Mouse (Mus musculus) embryonic facial prominence, embryonic 13.5 days (tissue): Measurements from ENCODE around the gene Slc38a4. TPM values are rescaled to one million over a fixed set of nuclear protein-coding genes. Genes with fewer than 3 reads are reported as not detected.

Source experiments
- ATAC-seq: fragments of 200-750 bp; cut with Nextera tagmentation; 2 replicates; pipeline ENCODE4 v1.8.0; 2017; ENCODE audit warnings: low read depth; ENCODE audit not compliant: insufficient number of reproducible peaks, insufficient read depth, low FRiP score, low TSS enrichment
- H3K27ac ChIP-seq: fragments of 300-500 bp; sonication (generic); 2 replicates; pipeline ENCODE4 v1.5.1; 2015; ENCODE audit warnings: moderate library complexity, mild to moderate bottlenecking, inconsistent platforms
- H3K27me3 ChIP-seq: fragments of 300-500 bp; sonication (generic); 2 replicates; pipeline ENCODE4 v1.6.1; 2015; ENCODE audit warnings: mild to moderate bottlenecking, inconsistent platforms
- H3K36me3 ChIP-seq: fragments of 300-500 bp; sonication (generic); 2 replicates; pipeline ENCODE4 v1.6.1; 2015; ENCODE audit warnings: mild to moderate bottlenecking, inconsistent platforms
- H3K4me1 ChIP-seq: fragments of 300-500 bp; sonication (generic); 2 replicates; pipeline ENCODE4 v1.6.1; 2015; ENCODE audit warnings: inconsistent platforms
- H3K4me2 ChIP-seq: fragments of 300-500 bp; sonication (generic); 2 replicates; pipeline ENCODE4 v1.6.1; 2015; ENCODE audit warnings: moderate library complexity, mild to moderate bottlenecking, inconsistent platforms
- H3K4me3 ChIP-seq: fragments of 300-500 bp; sonication (generic); 2 replicates; pipeline ENCODE4 v1.5.1; 2015; ENCODE audit warnings: mild to moderate bottlenecking, inconsistent platforms
- H3K9ac ChIP-seq: fragments of 300-500 bp; sonication (generic); 2 replicates; pipeline ENCODE4 v1.6.1; 2015; ENCODE audit warnings: mild to moderate bottlenecking, inconsistent platforms
- H3K9me3 ChIP-seq: fragments of 300-500 bp; sonication (generic); 2 replicates; pipeline ENCODE4 v1.6.1; 2016; ENCODE audit warnings: inconsistent platforms
- WGBS: fragments of 180-500 bp; shearing (Covaris S2); methylation state at CpG from one replicate; pipeline ENCODE4 v1.1.7; 2015; ENCODE audit warnings: mixed read lengths; 5-methylcytosine and 5-hydroxymethylcytosine counted together
- polyA plus RNA-seq: library from polyadenylated mRNA; unstranded; fragments of >200 nt; fragmentation: Nextera tagmentation; extraction: Ambion mirVana; gene quantifications from 2 replicates; pipeline ENCODE4 v1.2.1, GENCODE M21; 2015

Gene Slc38a4
- polyA plus RNA-seq, 1 experiment from 2014 or later: 46.9 TPM

GRCm38 (mm10) chr15:97030136-97030535, 25.6 kb downstream of the Slc38a4 start:
- ATAC-seq: no peak
- Histone ChIP-seq H3K4me3 (no peak overlapping the region), H3K36me3 (no peaks in the 10 kb centered on the region), H3K9me3 (no peaks in the 10 kb centered on the region), H3K27ac (no peak overlapping the region), H3K27me3 (no peaks in the 10 kb centered on the region), H3K4me2 (no peak overlapping the region), H3K9ac (no peak overlapping the region), H3K4me1 (peaks cover 5% of the 10 kb centered on the region)
- WGBS: 85% methylated on average over 4 of the region's 4 CpGs

- no peak overlapping the region for H3K9ac ChIP-seq
- H3K4me1 ChIP-seq: peaks cover 5% of the 10 kb centered on the region
- H3K9me3 ChIP-seq: no peaks in the 10 kb centered on the region
- H3K36me3 ChIP-seq: no peaks in the 10 kb centered on the region
- H3K27me3 ChIP-seq: no peaks in the 10 kb centered on the region
- H3K4me3 ChIP-seq: no peak overlapping the region
- no peak for ATAC-seq
- 86% methylated on average over 9 of the region's 9 CpGs for WGBS
- no peak overlapping the region for H3K27ac ChIP-seq
- H3K4me2 ChIP-seq: no peak overlapping the region
These were observed 26.5 kb downstream of the Slc38a4 start for GRCm38 (mm10) chr15:97029064-97029791.

GRCm38 (mm10) chr15:97028651-97029050, 27.1 kb downstream of the Slc38a4 start:
- ATAC-seq: no peak
- no peaks in the 10 kb centered on the region for H3K36me3 ChIP-seq
- 84% methylated on average over 11 of the region's 11 CpGs for WGBS

GRCm38 (mm10) chr15:97028046-97028634, 27.6 kb downstream of the Slc38a4 start:
- Histone ChIP-seq H3K27ac (no peak overlapping the region), H3K4me3 (no peak overlapping the region), H3K9me3 (no peaks in the 10 kb centered on the region), H3K4me1 (no peaks in the 10 kb centered on the region), H3K36me3 (no peaks in the 10 kb centered on the region), H3K27me3 (no peaks in the 10 kb centered on the region), H3K9ac (no peak overlapping the region), H3K4me2 (no peak overlapping the region)
- 64% methylated on average over 4 of the region's 4 CpGs for WGBS
- no peak for ATAC-seq

More at GRCm38 (mm10) chr15:97028651-97029050, 27.1 kb downstream of the Slc38a4 start:
- Histone ChIP-seq H3K9ac (no peak overlapping the region), H3K4me2 (no peak overlapping the region), H3K27ac (no peak overlapping the region), H3K4me1 (peaks cover 3% of the 10 kb centered on the region), H3K9me3 (no peaks in the 10 kb centered on the region), H3K4me3 (no peak overlapping the region), H3K27me3 (no peaks in the 10 kb centered on the region)

GRCm38 (mm10) chr15:97026670-97027069, 29.1 kb downstream of the Slc38a4 start:
- Histone ChIP-seq H3K27ac (no peak overlapping the region), H3K9me3 (no peaks in the 10 kb centered on the region), H3K36me3 (no peaks in the 10 kb centered on the region), H3K4me2 (no peak overlapping the region), H3K4me3 (no peak overlapping the region), H3K9ac (no peak overlapping the region), H3K4me1 (no peaks in the 10 kb centered on the region), H3K27me3 (no peaks in the 10 kb centered on the region)
- WGBS: 72% methylated on average over 6 of the region's 6 CpGs
- ATAC-seq: no peak

GRCm38 (mm10) chr15:97022764-97023163, 33.0 kb downstream of the Slc38a4 start:
- Histone ChIP-seq H3K36me3 (no peaks in the 10 kb centered on the region), H3K4me3 (no peak overlapping the region), H3K4me1 (no peaks in the 10 kb centered on the region), H3K4me2 (no peak overlapping the region), H3K9ac (no peak overlapping the region), H3K27me3 (no peaks in the 10 kb centered on the region), H3K9me3 (no peaks in the 10 kb centered on the region), H3K27ac (no peak overlapping the region)
- 81% methylated on average over 4 of the region's 6 CpGs for WGBS
- no peak for ATAC-seq

GRCm38 (mm10) chr15:97022213-97022612, 33.5 kb downstream of the Slc38a4 start:
- 87% methylated on average over 2 of the region's 2 CpGs for WGBS
- Histone ChIP-seq H3K27me3 (no peaks in the 10 kb centered on the region), H3K4me3 (no peak overlapping the region), H3K4me1 (no peaks in the 10 kb centered on the region), H3K4me2 (no peak overlapping the region), H3K9ac (no peak overlapping the region), H3K27ac (no peak overlapping the region), H3K9me3 (no peaks in the 10 kb centered on the region), H3K36me3 (no peaks in the 10 kb centered on the region)
- no peak for ATAC-seq

GRCm38 (mm10) chr15:97020221-97020620, 35.5 kb downstream of the Slc38a4 start:
- no peak overlapping the region for H3K9ac ChIP-seq
- H3K9me3 ChIP-seq: no peaks in the 10 kb centered on the region
- H3K4me3 ChIP-seq: no peak overlapping the region
- H3K4me1 ChIP-seq: no peaks in the 10 kb centered on the region
- no peak overlapping the region for H3K27ac ChIP-seq
- no peaks in the 10 kb centered on the region for H3K27me3 ChIP-seq
- H3K36me3 ChIP-seq: 0 out of 2 replicates have a peak, but pooled peaks cover 4% of the 10 kb centered on the region
- no peak for ATAC-seq
- WGBS: 88% methylated on average over 6 of the region's 6 CpGs
- H3K4me2 ChIP-seq: no peak overlapping the region

GRCm38 (mm10) chr15:97019323-97019722, 36.4 kb downstream of the Slc38a4 start:
- Histone ChIP-seq H3K4me1 (no peaks in the 10 kb centered on the region), H3K9ac (no peak overlapping the region), H3K27me3 (no peaks in the 10 kb centered on the region), H3K27ac (no peak overlapping the region), H3K4me2 (no peak overlapping the region), H3K9me3 (no peaks in the 10 kb centered on the region), H3K36me3 (0 out of 2 replicates have a peak, but pooled peaks cover 6% of the 10 kb centered on the region), H3K4me3 (no peak overlapping the region)
- 91% methylated on average over 11 of the region's 11 CpGs for WGBS
- no peak for ATAC-seq

- 89% methylated on average over 9 of the region's 9 CpGs for WGBS
- no peaks in the 10 kb centered on the region for H3K27me3 ChIP-seq
- no peaks in the 10 kb centered on the region for H3K9me3 ChIP-seq
- no peaks in the 10 kb centered on the region for H3K4me1 ChIP-seq
- H3K27ac ChIP-seq: no peak overlapping the region
- H3K9ac ChIP-seq: no peak overlapping the region
- H3K4me3 ChIP-seq: no peak overlapping the region
- H3K4me2 ChIP-seq: no peak overlapping the region
- no peak for ATAC-seq
- H3K36me3 ChIP-seq: peaks cover 6% of the 10 kb centered on the region; the same call in 1 of the 2 replicates
These were observed 38.6 kb downstream of the Slc38a4 start for GRCm38 (mm10) chr15:97017195-97017594.

- H3K27me3 ChIP-seq: no peaks in the 10 kb centered on the region
These were observed 40.6 kb downstream of the Slc38a4 start for GRCm38 (mm10) chr15:97015036-97015596.

More at GRCm38 (mm10) chr15:97015036-97015596, 40.6 kb downstream of the Slc38a4 start:
- no peak overlapping the region for H3K27ac ChIP-seq
- no peak for ATAC-seq
- no peaks in the 10 kb centered on the region for H3K9me3 ChIP-seq
- H3K36me3 ChIP-seq: peaks cover 6% of the 10 kb centered on the region; the same call in 1 of the 2 replicates
- H3K9ac ChIP-seq: no peak overlapping the region
- H3K4me3 ChIP-seq: no peak overlapping the region
- WGBS: 92% methylated on average over 12 of the region's 12 CpGs
- H3K4me2 ChIP-seq: no peak overlapping the region
- H3K4me1 ChIP-seq: no peaks in the 10 kb centered on the region
